8 mouse cellular contexts compared by ENCODE assay signal in genomic region chr17:24220435-24221411, GRCm38 (mm10). TPM values are rescaled to one million over a fixed set of nuclear protein-coding genes. Genes with fewer than 3 reads are reported as not detected.
DNase-seq lines count a peak whose midpoint lies in the region; ATAC-seq lines count a peak whose summit lies in the region.

Gene Tedc2, minus strand, starts transcription at chr17:24220851.

- intact Hi-C loops in gastrocnemius, postnatal 36 days (cut with DNase I) = no loop called here
- intact Hi-C loops in left cerebral cortex, postnatal 25 days (cut with DNase I) = no loop called here

- H3K4me2 ChIP-seq in intestine, embryonic 16.5 days (ENCODE audit: low read depth, low read length) = peak within 1 kb of the TSS; percentile 89

- no peaks in the 10 kb centered on the region for H3K27me3 ChIP-seq in intestine, embryonic 16.5 days (replicated peaks; ENCODE audit: control insufficient read depth, insufficient read depth, low read length)

- peaks cover 17% of the 10 kb centered on the region for H3K36me3 ChIP-seq in intestine, embryonic 16.5 days (ENCODE audit: control insufficient read depth, insufficient read depth, low read length)

- ATAC-seq in intestine, embryonic 16.5 days = peak; percentile 95

- peak; percentile 96 for DNase-seq in adrenal gland, adult 8-10 months
- DNase-seq in embryo, embryonic 11.5 days (ENCODE audit: low read depth, low spot score) = peak; percentile 88
- peak; percentile 91 to 93 for DNase-seq in gastrocnemius, postnatal 36 days
- DNase-seq in left cerebral cortex, postnatal 25 days (ENCODE audit: low spot score in 2 of 2) = peak; percentile 89 to 98
- peak; percentile 94 for DNase-seq in mesoderm, embryonic 11.5 days (ENCODE audit: low read depth, low spot score)
- peak; percentile 91 for DNase-seq in right cerebral cortex, postnatal 25 days
- DNase-seq in urinary bladder, postnatal 36 days (ENCODE audit: low spot score in 2 of 2) = peak; percentile 95

- H3K4me3 ChIP-seq in intestine, embryonic 16.5 days (ENCODE audit: low read length) = peak within 1 kb of the TSS; percentile 86

- H3K9ac ChIP-seq in intestine, embryonic 16.5 days (ENCODE audit: low read depth, low read length) = peak within 1 kb of the TSS; percentile 86

- WGBS in intestine, embryonic 16.5 days = 3% methylated on average over 41 of the region's 41 CpGs

- peaks cover 10% of the 10 kb centered on the region for H3K4me1 ChIP-seq in intestine, embryonic 16.5 days (ENCODE audit: control insufficient read depth, insufficient read depth, low read length)

- no peaks in the 10 kb centered on the region for H3K9me3 ChIP-seq in intestine, embryonic 16.5 days (ENCODE audit: control insufficient read depth, low read length)

- H3K27ac ChIP-seq in intestine, embryonic 16.5 days (ENCODE audit: low read length) = peak within 1 kb of the TSS; percentile 77

RNA-seq across cellular contexts. Expression of gene Tedc2, which starts in this region (rescaled TPM):
- total RNA-seq in adrenal gland, adult 8-10 months (2022) = 1 to 10 TPM; 6.1 to 9.8 (median 7.6) TPM
- 1 to 10 TPM in 1 of 2 experiments, under 1 TPM in 1; 0.96 to 1.1 TPM for total RNA-seq in gastrocnemius, postnatal 36 days (2021)
- 8.7 TPM in 2 replicates for polyA plus RNA-seq in intestine, embryonic 16.5 days (2015; fragmentation: Nextera tagmentation; extraction: Ambion mirVana)
- total RNA-seq in left cerebral cortex, postnatal 25 days (2021) = 1 to 10 TPM; 9.2 to 10.0 TPM

Comparison
In these comparisons a context has a peak if more than half of its experiments do, and no peak if none do; other contexts are left out.
1. Peak in every context shown above with its lines: DNase-seq, ATAC-seq, H3K4me3 ChIP-seq and H3K27ac ChIP-seq.